Mouse (Mus musculus) cerebellum, postnatal 4 days (tissue): Measurements from ENCODE around the gene Atp5mpl.

Experiments
- DNase-seq, 2 experiments: peaks; one replicate each; pipeline ENCODE4 v3.0.0; 2022; ENCODE audit warnings: low spot score in 2 of 2, mixed read lengths in 1 of 2

Atp5mpl gene

DNA sequence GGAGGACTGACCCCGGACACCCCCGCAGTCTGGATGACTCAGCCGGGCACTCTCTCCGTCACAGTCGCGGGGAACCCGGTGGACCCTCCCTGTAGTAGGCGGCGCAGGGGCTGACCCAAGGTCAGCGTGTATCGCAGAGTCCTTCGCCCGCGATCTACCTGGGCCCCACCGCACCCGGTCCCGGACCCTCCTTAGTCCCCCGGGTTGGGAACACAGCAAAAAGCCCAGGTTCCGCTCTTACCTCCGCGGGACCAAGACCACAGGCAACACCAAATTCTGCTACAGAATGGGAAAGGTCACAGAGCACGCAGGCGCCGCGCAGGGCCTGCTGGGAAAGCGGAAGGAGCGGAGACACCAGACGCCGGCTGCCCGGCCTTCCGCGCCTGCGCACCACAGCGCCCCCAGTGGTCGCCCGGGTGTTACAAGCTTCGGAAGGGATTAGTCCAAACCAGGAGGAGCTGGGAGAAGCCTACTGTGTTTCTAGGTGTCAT is at the start of gene Atp5mpl:
TSS of gene Atp5mpl (minus strand) at position 295 of the 491 bp plus-strand sequence.
- peak; percentile 98 to 99 for DNase-seq

DNA sequence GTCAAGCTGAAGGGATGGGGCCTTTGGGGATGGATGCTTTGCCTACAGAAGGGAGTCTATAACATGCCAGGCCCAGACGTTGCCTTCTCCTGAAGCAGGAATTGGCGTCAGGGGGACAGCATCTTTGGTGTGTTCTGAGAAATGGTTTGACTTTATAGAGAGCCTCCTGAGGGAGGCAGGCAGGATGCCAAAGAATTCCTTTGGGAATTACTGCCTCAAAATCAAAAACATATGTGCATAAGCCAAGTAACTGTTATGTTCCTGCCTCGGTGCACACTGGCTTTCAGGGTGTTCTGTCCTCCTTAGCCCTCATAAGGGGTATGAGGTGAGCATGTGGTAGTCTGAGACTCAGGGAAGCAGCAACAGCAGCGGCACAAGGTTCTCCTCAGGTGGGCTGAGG is 49.6 kb upstream of the Atp5mpl start:
- DNase-seq, result no peak

DNA sequence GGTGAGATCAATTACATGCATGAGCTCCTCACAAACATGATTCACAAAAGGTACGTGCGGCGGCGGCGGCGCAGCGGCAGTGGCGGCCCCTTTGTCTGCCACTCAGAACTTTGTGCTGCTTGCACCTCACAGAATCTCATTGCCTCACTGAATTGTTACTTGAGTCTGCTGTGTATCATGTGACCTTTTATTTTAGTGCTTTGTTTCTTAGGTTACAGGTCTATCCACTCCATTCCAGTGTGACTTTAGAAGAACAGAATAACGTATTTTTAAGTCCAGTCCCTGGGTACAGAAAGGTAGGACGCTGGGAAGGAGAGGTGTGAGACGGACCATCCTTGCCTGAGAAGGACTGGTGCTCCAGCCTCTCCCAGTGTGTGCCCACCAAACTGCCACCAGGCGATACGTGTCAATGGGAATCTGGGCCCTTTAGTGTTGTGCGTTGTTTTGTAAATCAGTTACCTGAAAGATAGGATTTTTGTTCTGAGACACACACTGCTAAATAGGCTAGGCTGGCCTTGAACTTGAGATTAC is 46.6 kb upstream of the Atp5mpl start:
- DNase-seq, result no peak

DNA sequence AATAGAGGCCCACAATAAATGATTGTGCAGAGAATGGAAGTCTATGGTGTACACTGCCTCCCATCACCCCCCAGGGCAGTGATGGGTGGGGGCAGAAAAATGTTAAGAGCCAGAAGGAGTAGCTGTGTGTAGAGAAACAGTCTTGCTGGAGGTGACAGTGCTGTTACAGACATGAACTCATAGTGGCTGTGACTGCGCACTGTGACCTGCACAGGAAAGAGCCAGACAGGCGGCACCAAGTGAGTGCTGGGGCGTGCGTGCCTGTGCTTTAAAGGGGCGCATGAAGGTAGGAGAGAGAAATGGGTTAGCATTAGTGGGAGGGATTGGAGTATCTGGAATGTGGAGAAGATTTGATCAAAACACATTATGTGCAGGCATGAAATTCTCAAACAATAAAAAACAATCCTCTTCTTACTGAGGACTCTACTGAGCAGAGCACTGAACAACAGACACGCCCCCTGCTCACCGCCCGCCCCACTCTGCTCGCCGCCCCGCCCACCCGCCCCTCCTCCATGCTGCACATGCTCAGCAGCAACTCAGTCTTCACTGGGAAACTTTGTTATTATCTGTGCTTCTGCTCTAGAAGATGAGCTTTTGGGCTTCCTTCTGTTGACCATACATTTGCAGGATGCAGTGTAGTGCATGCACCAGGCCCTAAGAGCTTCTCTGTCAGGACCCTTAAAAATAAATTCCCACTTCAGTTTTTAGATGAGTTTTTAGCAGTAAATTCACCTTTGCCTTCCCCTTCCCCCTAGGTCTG is 45.9 kb upstream of the Atp5mpl start:
- DNase-seq, result no peak

DNA sequence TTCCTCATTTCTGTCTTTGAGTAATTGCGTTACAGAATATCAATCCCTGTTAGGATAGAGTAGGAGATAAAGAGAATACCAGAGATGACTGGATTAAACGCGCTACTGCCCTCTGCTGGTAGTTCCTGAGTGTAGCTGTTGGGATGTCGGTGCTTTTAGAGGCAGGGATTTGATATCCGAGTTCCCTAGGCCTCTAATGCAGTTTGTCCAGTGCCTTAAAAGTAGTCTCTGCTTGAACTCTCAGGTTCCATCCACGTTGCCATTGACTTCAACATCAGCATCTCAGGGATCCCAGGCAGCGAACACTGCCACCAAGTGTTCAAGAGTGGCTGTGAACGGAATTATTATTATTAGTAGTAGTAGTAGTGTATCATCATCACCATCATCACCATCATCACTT is 34.4 kb upstream of the Atp5mpl start:
- peak in 1 of 2 experiments; percentile 75 for DNase-seq

DNA sequence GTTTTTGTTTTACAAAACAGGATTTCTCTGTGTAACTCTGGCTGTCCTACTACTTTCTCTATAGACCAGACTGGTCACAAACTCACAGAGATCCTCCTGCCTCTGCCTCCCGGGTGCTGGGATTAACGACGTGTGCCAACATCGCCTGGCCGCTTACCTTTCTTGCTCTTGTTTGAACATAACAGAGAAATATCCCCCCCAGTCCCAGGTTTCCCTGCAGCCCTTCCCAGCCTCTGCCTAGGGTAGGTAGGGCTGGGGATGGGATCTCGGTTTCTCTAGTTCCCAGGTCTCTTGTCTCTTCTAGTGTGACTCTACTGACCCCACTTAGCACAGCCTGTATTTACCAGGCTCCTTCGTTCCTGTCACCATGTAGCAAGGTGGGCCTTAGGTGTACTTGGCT is 33.0 kb upstream of the Atp5mpl start:
- DNase-seq, result no peak

DNA sequence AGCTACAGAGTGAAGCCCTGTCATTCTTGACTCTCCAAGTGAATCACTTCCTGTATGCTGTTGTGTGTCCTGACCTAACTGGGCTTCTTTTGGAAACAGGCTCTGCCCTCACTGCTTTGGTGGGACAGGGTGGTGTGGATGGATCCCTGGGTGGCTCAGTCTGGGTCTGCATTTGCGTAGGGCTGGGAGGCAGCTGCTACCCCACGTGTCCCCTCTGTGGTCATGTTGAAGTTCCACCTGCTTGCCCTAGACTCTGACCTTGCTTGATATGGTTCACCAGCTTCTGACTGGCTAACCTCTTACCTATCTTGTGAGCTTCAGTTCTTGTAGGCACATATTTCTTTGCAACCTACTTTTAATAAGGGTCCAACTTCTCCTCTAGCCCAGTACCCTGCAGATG is 28.4 kb upstream of the Atp5mpl start:
- DNase-seq, result no peak

DNA sequence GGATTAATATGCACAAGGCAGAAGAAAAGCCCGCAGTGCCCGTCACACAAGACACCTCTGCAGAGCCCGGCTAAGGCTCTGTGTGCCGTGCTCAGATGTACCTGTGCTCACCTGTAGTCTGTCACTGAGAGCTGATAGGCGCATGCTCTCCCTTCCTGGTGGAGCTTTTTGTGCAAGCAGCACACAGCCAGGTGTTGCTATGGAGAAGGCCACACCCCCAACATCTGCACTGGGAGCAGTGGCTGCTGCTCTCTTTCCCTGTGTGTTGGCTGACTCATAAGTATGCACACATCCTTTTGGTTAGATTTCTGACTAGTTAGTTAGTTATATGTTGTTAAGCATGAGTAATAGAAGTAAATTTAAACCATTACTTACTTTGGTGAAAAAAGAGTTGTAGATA is 25.8 kb upstream of the Atp5mpl start:
- no peak for DNase-seq

DNA sequence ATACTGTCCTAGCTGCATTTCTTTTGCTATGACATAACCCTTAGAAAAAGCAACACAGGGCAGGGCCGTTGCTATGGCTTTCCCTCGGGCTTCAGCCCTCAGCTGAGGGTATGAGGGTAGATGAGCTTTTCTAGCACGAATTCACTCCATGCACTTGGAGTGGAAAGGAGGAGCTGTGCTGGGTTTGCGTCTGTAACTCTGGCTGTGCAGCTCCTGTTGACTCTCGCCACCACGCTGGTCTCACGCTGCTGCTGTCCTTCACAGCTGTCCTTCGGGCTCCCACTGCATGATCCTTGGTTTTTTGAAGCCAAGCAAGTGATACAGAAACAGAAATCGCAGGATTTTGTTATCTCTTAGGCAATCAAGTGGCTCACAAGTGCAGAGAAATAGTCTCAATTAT is 20.0 kb upstream of the Atp5mpl start:
- no peak for DNase-seq

DNA sequence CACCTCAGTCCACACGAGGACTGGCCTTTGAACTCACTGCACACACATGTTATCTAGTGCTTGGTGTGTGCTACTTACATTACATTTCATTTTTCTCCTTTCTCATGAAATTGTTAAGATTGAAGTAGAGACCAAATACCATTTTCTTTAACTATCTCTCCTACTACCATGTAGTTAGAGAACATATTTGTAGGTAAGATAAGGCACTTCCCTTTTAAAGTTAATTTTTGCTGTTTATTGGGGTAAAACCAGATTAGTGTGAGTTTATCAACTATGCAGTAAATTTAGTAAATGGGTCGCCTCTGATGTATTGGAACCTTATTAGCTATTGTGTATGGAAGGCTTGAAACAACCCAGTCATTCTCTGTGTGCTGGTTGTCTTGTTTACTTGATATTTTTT is 16.4 kb upstream of the Atp5mpl start:
- no peak for DNase-seq

DNA sequence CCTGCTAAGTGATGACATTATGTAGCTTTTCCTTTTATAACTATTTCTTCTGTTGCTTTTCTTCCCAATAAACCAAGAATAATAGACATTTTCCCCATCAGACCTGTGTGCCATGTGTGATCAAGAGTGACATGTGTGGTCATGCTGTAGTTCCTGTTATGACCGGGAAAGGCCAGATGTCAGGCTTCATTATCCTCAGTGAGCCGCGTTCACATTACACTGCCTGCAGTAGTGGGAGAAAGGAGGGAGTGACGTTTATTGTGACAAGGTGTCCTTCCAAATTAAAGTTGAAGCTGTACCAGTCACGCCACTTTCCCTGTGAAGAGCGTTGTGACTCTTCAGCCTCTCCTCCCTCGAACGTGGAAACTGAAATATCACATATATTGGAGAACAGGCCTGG is 15.1 kb upstream of the Atp5mpl start:
- no peak for DNase-seq

DNA sequence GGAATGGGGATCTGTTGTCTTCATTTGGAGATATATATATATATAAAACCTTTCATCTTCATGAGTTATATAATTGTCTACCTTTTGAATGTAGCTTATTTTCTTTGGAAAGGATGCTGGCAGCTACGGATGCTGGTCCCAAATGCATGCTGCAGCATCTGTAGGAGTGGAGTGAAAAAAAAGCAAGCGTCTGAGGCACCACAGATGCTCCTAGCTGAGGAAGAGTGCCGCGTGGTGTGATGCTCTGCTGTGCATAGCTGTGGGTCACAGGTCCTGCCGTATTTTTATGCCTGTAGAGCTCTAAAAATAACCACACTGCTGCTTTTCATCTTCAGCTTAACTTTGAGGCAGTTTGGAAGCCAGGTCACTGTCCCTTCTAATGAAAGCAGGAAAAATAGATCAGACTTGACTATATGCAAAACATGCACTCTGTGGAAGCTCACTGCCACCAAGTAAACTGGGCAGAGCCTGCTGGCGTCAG is 14.2 kb upstream of the Atp5mpl start, which contains the start of gene Rd3l:
TSS of gene Rd3l (minus strand) at position 431 of the 481 bp plus-strand sequence.
- no peak for DNase-seq

DNA sequence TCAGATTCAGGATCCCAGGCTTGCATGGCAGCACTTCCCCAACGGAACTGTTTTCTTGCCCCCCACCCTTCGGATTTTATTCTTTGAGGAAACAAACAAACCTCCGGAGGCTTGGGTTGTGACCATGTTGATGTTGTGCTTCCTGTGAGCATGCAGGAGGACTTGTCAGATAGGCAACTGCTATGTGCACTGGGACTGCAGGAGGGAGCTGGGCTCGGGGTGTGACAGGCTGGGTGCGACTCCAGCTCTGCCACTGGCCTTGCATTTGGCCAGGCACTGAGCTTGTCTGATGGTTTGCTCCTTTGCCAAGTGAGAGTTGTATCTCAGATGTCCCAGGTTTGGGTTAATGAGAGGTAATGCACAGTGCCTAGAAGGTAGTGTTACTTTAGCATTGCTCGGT is 11.5 kb upstream of the Atp5mpl start:
- no peak for DNase-seq

DNA sequence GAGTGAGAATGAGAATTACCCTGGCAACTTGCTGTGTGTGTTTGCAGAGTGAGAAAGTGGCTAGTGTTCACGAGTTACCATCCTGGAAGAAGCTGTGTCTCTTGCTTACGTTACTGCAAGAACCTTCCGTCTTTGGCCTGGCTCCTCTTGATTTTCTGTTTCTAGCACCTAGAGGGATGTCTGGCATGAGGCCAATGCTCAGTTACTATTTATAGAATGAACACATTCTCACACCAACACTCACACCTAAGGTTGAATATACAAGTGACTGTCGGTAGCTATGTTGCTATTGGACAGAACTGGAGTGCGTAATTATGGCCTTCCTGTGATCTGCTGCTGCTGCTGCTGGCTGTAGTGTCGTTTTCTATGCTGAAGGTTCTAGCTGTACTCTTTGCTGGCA is 10.4 kb upstream of the Atp5mpl start:
- DNase-seq, result no peak

DNA sequence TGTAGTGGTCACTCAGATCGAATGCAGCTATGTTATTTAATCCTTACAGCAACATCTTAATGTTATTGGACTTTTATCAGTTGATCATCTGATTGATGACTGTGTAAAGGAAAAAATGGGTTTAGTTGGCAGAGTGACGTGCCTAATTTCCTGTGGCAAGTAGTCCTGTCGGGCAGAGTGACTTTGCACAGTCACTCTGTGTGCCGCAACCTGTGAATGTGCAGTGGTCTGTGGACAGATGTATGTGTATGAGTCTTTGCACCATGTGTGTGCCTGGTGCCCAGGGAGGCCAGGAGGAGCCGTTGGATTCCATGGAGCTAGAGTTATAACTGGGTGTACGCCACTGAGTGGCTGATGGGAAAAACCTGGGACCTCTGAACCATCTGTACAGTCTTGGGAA is 7.8 kb upstream of the Atp5mpl start:
- no peak for DNase-seq

DNA sequence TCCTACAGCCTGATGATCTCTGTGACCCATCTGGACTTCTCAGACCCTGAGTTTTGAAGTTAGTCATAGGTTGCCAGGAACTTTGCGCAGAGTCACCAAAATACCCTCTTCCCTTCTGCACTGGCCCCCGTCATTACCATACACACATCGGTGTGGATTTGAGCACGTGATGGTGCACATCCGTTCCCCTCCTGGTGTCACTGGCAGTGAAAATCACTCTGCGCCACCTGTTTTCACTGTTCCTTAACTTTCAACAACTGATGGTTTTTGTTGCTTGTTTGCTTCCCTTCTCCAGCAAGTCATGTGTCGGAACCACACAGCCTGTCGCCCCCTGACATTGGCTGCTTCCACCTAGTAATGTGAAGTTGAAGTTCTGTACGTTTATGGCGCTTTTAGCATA is 5.7 kb upstream of the Atp5mpl start:
- no peak for DNase-seq

DNA sequence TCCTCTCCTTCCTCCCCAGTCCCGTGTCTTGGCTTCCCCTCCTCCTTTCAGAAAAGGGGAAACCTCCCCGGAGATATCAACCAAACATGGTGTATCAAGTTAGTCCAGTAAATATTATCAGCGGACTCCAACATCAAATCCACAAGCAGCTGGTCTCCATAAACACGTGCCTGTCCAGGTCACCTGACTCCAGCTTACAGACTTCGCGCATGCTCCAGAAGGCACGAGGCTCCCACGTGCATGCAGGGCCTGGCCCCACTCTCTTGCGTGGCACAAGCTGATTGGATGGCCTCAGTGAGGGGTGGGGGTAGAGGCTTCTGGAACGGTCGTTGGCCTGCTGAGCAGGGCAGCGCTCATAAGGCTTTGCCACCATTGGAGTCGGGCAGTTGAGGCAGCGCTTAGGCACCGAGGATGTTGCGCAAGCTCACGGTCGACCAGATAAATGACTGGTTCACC is 4.5 kb upstream of the Atp5mpl start, which contains the start of gene Tdrd9:
TSS of gene Tdrd9 (plus strand) at position 329 of the 456 bp plus-strand sequence.
- no peak for DNase-seq

DNA sequence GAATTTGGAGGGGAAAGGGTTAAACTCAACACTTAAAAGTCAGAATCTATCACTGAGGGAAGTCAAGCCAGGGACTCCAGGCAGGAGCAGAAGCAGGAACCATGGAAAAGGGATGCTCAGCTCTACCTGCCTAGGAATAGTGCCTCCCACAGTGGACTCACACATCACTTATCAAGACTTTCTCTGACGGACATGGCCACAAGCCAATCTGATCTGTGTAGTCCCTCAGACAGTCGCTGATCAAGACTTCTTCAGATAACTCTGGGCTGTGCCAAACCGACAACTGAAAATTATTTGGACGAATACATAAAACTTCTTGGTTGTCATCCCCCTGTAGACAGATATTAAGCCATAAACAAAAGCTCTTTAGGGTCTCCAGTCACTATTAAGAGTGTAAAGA is 3.3 kb upstream of the Atp5mpl start:
- DNase-seq, result no peak

DNA sequence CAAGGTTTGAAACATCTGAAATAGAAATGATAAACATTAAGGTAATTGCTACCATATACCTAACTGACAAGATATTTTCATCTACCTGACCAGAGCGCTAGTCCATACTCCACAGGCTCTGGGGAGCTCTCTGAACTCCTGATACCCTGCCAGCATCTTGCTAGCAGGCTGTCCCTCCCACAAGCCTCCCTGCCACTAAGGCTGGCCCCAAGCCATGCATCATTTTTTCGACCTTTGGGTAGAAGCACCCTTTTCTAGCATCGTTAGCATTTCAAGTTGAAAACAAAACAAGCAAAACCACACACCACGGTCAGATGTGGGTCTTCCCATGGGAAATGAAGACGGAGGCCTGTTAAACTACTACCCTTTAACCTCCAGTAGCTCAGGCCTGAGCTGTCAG is 3.4 kb downstream of the Atp5mpl start:
- no peak for DNase-seq

DNA sequence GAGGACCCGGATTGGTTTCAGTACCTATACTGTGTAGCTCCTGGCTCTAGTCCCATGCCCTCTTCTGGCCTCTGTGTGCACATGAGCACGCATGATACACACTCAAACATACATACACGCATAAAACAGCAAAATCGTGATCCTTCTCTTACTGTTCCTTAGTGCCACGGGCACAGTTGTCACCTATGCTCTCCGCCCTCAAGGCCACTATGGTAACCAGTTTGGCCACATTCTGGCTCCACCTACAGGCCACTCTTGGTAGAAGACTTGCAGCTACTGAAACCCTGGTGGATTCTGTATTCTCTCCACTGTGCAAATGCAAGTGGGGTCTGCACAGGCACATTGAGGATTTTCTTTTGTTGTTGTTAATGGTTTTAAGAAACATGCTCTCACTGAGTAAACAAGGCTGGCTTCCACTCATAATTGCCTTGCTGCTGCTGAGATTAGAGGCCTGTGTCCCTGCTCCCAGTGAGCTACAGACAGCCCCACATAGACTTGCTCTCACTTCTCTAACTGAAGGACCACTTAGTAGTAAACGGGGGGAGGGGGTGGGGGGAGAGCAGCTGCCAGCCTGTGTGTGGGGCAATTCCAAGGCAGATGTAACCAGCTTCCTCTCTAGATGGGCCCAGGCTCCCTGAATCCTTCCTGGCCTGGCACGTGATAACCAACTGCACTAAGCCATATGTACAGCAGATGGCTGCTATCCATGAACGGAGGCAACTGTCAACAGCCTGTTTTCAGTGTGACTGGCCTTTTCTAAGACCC is 8.5 kb downstream of the Atp5mpl start:
- peak; percentile 57 to 81 for DNase-seq

DNA sequence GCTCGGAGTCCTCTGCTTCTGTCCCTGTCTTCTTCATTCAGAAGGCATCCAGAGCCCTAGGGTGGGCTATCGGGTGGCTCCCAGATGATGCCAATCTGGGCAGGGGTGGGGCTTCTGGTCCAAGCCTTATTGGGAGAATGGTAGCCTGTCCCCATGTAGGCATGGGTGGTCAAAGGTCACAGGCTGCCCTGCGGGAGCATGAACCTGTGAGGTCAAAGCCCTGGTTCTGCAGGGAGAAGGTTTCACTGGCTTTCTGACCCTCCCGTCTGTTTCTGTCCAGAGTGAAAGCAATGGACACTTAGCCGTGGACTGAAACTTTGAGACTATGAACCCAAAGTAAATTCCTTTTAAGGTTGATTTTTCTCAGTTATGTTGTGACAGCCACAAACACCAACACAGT is 10.6 kb downstream of the Atp5mpl start:
- no peak for DNase-seq

DNA sequence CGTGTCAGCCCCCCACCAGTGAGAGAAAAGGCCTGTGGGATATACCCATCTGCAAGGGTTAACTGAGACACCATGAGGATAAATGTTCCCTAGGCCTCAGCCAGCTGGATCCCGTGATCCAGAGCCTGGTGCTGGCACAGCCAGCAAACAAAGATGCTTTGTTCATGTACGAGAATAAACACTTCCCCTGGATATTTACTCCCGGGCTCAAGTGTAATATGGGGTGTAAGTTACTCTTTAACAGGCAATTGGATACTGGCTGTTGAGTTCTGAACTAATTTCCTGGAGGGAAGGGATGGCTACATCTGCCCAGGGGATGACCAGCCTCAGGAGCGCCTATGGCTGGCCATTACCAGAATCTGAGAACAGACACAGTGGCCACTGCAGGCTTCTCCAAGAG is 15.1 kb downstream of the Atp5mpl start:
- no peak for DNase-seq
